Mouse (Mus musculus): Measurements from ENCODE around the gene Hmgcs2.

Gene Hmgcs2

DNA sequence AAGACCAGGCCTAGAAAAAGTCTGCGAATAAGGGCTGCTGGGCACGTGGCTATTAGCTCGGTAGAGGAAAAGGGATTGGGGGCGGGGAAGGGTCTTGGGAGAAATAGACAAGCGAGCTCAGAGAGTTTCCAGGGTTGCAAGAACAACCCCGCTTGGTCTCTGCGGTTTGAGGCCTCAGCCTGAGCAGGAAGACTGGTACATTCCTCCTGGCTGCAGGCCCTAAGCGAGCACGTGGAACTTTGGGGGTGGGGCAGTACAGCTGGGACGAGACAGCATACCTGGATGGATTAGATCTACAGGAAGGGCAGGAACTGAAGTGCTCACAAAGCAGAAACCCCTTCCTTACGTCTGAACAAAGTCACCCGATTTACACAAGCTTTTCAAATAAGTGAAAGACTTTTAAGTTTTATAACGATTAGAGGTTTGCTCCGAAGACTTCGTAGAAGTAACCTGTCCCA, 58.4 kb downstream of the Hmgcs2 start:
- peak; percentile 45 for DNase-seq (ENCODE audit: low read depth)

DNA sequence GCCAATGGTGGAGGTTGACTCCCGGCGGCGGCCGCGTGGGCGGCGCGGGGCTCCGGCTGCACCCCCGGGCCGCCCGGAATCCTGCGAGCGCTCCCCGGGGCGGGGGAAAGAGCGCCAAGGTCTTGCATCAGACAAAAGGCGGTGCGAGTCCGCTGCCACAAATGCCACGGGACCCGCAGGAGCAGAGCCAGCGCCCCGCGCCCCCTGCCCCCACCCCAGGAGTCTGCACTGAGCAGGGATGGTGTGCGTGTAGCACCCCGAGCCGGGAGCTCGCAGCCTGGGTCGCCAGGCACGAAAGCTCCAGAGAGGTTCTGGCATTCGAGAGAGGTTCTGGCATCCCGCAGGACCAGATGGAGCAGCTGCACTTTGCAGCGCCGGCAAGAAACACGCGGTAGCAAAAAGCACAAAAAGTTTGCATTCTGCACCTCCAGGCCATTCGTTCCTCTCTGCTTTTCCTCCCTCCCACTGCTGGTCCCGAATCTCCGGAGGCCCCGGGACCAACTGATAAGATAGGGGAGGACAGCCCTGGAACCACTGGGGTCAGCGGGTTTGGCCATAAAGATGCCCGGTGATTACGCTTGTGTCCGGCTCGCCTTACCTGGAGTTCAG, 59.0 kb downstream of the Hmgcs2 start:
- peak; percentile 18 for DNase-seq (ENCODE audit: low read depth)

DNA sequence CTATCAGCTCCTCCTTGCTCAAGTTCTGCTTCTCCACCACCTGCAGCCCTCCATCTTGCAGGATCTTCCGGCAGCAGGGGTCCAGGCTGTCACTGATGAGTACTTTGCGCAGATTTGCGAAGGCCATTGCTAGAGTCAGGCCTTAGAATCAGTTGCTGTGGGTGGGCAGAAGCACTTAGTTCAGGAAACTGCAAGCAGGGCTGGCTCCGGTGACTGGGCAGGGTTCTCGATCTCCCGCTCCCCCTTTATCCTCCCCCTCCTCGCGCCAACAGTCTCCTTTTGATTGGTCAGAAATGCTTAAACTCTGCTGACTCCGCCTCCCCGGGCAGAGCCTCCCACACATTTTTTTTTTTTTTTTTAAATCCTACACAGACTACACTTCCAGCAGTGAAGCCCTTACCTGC, 59.5 kb downstream of the Hmgcs2 start, which contains the start of gene Phgdh:
TSS of gene Phgdh (minus strand) at position 285 of the 404 bp plus-strand sequence.
- DNase-seq (ENCODE audit: low read depth) = peak; percentile 76

DNA sequence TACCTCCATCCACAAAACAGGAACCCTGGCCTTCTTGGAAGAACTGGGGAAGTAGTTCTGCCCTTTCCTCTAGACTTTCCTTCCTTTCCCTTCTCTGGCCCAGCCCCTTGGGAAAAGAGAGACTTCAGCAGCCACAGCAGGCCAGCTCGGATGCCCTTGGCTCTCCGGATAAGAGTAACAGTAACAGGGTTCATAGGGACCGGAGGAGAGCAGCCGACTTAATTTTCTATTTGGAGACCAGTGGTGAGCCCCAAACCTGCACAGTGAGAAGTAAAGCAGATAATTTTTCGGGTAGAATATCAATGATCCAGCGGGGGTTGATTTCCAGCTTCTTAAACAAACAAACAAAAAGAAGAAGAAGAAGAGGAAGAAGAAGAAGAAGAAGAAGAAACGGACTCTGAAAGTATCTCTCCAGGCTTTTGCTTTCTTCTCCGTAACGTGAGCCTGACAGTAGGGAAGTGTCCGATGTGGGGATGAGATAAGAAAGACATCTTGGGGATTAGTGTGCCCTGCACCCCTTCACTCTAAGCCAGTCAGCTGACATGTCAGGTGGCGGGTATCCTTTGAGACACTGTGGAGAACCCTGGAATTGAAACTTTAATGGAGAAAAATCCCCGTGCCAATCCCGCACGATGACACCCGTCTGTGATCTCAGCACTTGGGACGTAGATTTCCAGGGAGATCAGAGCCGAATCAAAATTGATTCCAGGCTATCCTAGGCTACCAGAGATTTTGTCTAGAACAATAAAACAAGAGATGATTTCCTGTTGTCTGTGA, 60.8 kb downstream of the Hmgcs2 start:
- DNase-seq (ENCODE audit: low read depth) = no peak

DNA sequence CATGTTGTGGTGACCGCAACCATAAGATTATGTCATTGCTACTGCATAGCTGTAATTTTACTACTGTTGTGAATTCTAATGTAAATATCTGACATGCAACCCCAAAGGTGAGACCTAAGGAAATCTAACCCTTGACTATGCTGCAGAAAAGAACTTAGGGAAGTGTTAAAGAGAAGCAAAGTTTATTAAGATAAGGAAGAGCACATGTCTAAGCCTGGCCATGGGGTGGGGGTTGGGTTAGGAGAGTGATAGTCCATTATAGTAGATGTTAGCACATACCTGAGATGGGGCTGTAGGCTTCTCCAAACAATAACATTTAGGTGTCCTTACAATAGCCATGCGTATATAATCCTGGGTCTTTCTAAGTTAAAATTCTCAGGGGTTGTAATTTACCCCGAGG, 63.0 kb downstream of the Hmgcs2 start:
- DNase-seq (ENCODE audit: low read depth) = no peak

DNA sequence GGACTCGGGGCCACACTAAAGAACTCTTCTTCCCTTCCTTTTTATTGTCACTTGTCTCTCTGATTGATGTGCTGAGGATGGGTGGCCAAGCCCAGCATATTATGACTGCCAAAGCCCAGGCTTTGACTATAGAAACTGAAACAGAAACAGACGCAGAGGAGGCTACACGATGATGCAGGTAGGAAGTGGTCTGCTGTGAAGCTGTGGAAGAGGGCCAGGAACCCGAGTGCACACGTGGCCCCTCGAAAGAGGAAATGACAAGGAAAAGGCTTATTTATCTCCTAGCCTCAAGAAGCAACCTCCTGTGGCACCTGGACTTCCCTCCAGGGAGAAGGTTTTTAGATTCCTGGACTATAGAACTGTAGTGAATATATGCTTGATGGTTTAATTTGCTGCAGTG, 67.9 kb downstream of the Hmgcs2 start:
- no peak for DNase-seq (ENCODE audit: low read depth)

DNA sequence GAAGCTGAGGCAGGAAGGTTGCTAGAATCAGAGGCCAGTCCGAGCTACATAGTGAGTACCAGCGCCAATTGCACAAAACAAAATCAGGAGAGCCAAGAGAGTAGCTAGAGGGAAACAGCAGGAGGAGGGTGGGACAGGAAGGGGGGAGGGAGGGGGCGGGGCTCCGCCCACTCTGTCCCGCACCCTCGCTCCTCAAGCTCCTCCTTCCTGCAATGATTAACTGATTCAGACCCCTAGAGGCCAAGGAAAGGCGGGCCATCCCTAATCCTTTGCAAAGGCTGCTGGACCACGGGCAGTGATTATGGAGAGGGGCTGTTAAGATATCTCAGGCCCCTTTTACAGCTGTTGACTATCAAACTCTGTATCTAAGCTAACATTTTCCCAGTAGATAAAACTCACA, 68.5 kb downstream of the Hmgcs2 start:
- no peak for DNase-seq (ENCODE audit: low read depth)

DNA sequence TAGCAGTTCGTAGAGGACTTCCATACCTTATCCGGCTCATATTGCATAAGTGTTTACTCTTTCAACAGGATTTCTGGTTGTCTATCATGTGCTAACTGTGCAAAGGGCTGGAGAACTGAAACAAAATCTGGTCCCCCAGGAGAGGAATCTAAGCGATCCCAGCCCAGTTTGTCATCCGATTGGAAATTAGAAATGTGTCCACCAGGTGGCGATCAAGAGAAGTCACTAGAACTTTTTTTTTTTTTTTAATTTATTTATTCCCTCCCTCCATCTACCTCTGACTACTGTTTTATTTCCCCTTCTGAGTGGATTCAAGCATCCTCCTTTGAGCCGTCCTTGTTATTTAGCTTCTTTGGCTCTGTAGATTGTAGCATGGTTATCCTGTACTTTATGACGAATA, 73.7 kb downstream of the Hmgcs2 start:
- peak; percentile 26 for DNase-seq (ENCODE audit: low read depth)

DNA sequence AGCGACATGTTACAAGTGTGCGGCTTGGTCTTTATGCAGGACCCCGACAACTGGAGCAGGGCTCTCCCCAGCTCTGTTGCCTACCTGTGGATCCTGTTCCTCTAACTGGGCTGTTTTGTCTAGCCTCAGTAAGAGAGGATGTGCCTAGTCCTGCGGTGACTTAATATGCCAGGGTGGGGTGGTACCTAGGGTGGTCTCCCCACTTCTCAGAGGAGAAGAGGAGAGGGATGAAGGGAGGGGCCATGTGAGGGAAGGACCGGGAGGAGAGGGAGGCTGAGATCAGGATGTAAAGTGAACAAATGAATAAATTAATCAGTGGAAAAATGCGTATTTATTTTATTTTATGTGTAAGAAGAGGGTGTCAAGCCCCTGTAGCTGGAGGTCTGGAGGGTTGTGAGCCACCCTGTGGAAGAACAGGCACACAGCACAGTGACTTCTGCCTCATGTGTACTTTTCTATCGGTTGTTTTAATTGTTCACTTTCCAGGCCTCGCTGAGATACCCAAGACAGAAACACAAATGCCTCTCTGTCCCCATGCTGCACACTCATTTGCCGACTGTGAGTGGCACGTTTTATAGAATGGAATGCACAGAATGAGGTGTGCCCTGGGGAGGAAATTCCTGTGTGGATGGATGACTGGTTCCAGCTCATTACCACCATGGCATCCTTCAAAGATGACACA, 75.2 kb downstream of the Hmgcs2 start:
- no peak for DNase-seq (ENCODE audit: low read depth)

DNA sequence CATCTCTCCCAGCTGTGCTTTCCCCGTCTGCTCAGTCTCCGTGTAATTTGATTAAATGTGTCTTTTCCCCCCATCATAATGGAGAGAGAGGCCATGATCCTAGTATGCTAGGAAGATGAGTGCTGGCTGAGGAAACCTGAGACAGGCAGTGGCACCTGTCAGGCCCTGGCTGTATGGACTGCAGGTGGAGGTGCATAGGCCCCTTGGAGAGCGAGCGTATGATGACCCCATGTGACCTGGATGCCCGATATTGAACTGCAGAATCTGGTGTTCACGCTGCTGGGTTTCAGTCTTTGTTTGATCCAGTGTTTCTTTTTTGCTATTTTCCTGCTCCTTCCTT, 75.8 kb downstream of the Hmgcs2 start:
- DNase-seq (ENCODE audit: low read depth) = no peak

DNA sequence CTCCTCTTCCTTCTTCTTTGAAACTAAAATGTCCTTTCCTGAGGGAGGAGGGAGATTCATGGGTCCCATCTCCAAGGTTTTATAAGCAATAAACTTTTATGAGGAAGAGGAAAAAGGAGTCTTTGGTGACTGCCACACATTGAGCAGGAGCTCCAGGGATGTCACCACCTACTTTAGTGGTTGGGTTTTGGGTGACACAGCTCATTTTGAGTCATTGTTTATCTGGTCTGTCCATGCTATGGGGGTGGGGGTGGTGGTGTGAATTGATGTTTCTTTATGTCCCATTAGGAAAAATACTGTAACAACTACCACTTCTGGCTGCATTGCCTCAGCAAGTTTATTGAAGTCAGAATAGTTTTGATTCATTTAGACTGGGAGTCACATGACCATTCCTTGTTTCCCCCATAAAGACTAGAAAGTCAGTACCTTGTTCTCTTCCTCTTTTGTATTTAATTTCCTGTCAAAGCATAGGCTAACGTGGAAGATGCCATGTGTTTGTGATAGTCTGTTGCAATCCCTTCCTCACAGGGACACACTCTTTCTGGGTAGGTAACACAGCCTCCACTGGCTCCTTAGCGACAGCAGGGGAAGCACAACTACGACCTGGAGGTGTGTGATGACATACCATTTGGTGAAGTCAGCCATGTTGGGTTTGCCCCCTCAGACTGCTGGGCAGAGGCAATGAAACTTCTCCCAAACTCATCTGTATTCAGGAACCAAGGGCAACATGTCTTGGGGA, 76.6 kb downstream of the Hmgcs2 start:
- no peak for DNase-seq (ENCODE audit: low read depth)
